Mouse (Mus musculus): ENCODE data around the gene Lcn11. TPM values are rescaled to one million over a fixed set of nuclear protein-coding genes. Genes with fewer than 3 reads are reported as not detected.
"Not testable (repeated sequence)": the region's sequence is repeated elsewhere in the genome, so short reads cannot be mapped to it uniquely, and the experiment has no call there.

The Lcn11 gene
- total and polyA plus RNA-seq, 3 experiments, result not detected

DNA sequence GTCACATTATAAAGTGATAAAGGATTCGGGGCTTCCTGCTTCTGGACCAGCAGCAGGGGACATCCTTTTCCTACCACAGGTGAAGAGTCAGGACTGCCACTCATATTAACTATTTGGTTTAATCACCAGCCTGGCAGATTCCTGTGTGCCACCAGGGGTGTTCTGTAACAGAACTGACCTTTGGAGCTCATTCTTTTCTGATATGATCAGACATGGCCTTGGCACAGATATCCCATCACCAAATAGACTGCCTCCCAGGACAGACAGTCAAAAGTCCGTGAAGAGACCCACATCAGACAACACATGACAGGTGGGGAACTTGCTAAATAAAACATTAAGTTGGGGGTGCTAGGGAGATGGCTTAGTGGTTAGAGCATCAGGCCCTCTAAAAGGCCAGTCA lies 34.9 kb downstream of the Lcn11 start:
- H3K9me3 ChIP-seq (replicated peaks), result no peaks in the 10 kb centered on the region

DNA sequence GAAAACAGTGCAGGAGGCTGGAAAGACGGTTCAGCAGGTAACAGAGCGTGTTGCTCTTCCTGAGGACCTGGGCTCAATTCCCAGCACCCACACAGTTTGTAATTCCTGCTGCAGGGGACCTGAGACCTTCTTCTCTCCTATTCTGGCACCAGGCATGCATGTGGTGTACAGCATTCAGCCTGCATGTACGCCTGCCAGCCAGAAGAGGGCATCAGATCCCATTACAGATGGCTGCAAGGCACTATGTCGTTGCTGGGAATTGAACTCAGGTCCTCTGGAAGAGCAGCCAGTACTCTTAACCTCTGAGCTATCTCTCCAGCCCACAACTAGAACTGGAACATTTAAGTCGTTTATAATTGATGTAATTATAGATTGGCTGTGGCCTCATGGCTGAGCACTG lies 36.5 kb downstream of the Lcn11 start:
- H3K9me3 ChIP-seq (replicated peaks), result no peaks in the 10 kb centered on the region
- ATAC-seq (ENCODE audit: extremely low read depth, insufficient number of reproducible peaks, low FRiP score, poor library complexity, severe bottlenecking) (no peak), DNase-seq (ENCODE audit: low spot score) (no peak)
- no peak overlapping the region for H3K4me3 ChIP-seq (ENCODE audit: low read depth, low read length)
- TF ChIP-seq CTCF (IDR thresholded peaks at IDR 0.05; ENCODE audit: low read depth, low read length) (0 out of 2 replicates have a peak, but pooled peaks have one; percentile 15), GATA1 (IDR thresholded peaks at IDR 0.05; ENCODE audit: borderline replicate concordance, low read length) (no peak)
- H3K27me3 ChIP-seq (ENCODE audit: insufficient read depth, low read length), result peaks cover 15% of the 10 kb centered on the region
- no peaks in the 10 kb centered on the region for H3K4me1 ChIP-seq (ENCODE audit: insufficient read depth, low read depth, low read length)
- no peaks in the 10 kb centered on the region for H3K36me3 ChIP-seq (replicated peaks)

More for the DNA sequence above, 34.9 kb downstream of the Lcn11 start:
- Histone ChIP-seq H3K36me3 (replicated peaks) (no peaks in the 10 kb centered on the region), H3K27me3 (ENCODE audit: insufficient read depth, low read length) (peaks cover 12% of the 10 kb centered on the region), H3K4me1 (ENCODE audit: insufficient read depth, low read depth, low read length) (no peaks in the 10 kb centered on the region), H3K4me3 (ENCODE audit: low read depth, low read length) (no peak overlapping the region)
- no peak for DNase-seq (ENCODE audit: low spot score)
- no peak for TF ChIP-seq GATA2 (IDR thresholded peaks at IDR 0.05; ENCODE audit: borderline replicate concordance, low read depth, low read length)
- no peak for TF ChIP-seq TAL1 (conservative IDR thresholded peaks at IDR 0.05; ENCODE audit: low read depth, low read length)
- no peak for TF ChIP-seq CTCF (IDR thresholded peaks at IDR 0.05; ENCODE audit: low read depth, low read length)
- TF ChIP-seq GATA1 (IDR thresholded peaks at IDR 0.05; ENCODE audit: borderline replicate concordance, low read length), result no peak
- no peak for TF ChIP-seq POLR2AphosphoS5 (IDR thresholded peaks at IDR 0.05; ENCODE audit: insufficient replicate concordance, low read depth, low read length)
- no peak for ATAC-seq (ENCODE audit: extremely low read depth, insufficient number of reproducible peaks, low FRiP score, poor library complexity, severe bottlenecking)

DNA sequence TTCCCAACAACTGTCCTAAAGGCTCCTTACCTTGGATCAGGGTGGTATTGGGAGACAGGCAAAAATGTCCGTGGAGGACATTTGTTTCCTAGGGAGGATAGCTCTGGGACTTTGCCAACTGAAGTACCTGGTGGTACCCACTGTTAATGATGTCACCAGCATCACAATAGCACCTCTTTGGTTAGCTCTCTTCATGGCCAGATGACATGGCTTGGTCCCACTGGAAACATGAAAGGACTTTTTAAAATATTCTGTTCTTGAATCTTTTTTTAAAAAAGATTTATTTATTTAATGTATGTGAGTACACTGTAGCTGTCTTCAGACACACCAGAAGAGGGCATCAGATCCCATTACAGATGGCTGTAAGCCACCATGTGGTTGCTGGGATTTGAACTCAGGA lies 38.9 kb downstream of the Lcn11 start, which contains the start of gene Glt6d1:
TSS of gene Glt6d1 (minus strand) at position 101 of the 400 bp plus-strand sequence.
- not testable (repeated sequence) for H3K9me3 ChIP-seq (replicated peaks); DNase-seq (ENCODE audit: low spot score); ATAC-seq (ENCODE audit: extremely low read depth, insufficient number of reproducible peaks, low FRiP score, poor library complexity, severe bottlenecking); H3K36me3 ChIP-seq (replicated peaks); H3K4me1 ChIP-seq (ENCODE audit: insufficient read depth, low read depth, low read length); H3K4me3 ChIP-seq (ENCODE audit: low read depth, low read length)
- H3K27me3 ChIP-seq (ENCODE audit: insufficient read depth, low read length), result peaks cover 10% of the 10 kb centered on the region; the same call in 1 of the 2 replicates

DNA sequence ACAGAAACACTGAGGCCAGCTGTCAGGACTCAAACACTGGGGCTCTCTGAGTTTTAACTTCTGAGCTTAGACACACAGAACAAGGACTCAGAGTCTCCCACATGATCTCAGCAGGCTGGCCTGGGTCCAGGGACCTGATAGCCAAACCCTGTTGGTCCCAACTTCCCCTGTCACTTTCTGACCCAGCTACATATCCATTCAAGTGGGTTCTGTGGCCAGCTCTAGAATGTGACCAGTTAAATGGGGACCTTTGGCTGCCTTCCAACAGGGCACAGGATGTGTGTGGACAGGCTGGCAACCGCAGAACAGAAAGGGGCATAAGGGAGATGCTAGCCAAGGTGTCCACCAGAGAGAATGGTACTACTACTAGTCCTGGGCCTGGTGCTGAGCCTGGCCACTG lies 46.0 kb downstream of the Lcn11 start, which contains the start of gene Lcn9:
TSS of gene Lcn9 (plus strand) at position 348 of the 400 bp plus-strand sequence.
- Histone ChIP-seq H3K4me3 (ENCODE audit: low read depth, low read length) (no peak within 1 kb of the TSS), H3K9me3 (replicated peaks) (no peaks in the 10 kb centered on the region), H3K27me3 (ENCODE audit: insufficient read depth, low read length) (peaks cover 13% of the 10 kb centered on the region), H3K36me3 (replicated peaks) (no peaks in the 10 kb centered on the region), H3K4me1 (ENCODE audit: insufficient read depth, low read depth, low read length) (no peaks in the 10 kb centered on the region)
- ATAC-seq (ENCODE audit: extremely low read depth, insufficient number of reproducible peaks, low FRiP score, poor library complexity, severe bottlenecking), result no peak
- TF ChIP-seq GATA1 (IDR thresholded peaks at IDR 0.05; ENCODE audit: borderline replicate concordance, low read length) (no peak), POLR2AphosphoS5 (IDR thresholded peaks at IDR 0.05; ENCODE audit: insufficient replicate concordance, low read depth, low read length) (no peak), TAL1 (conservative IDR thresholded peaks at IDR 0.05; ENCODE audit: low read depth, low read length) (no peak)
- DNase-seq (ENCODE audit: low spot score), result no peak

DNA sequence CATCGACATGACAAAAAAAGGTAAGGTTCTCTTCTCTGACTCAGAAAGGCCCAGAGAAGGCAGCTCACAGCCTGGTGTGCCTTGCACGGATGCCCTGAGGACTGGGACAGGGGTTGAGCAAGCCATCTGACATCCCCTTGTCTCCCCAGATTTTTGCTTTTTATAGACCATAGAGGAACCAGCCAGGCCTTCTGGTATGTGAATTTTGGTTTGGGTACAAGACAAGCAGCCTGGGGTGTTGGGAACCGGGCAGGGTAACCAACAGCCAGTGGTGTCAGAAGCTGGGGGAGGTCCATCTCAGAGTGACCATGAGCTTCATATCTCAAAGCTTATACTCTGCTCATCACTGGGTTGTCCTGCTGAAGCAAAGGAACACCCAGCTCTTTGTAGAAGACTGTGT lies 47.9 kb downstream of the Lcn11 start:
- ATAC-seq (ENCODE audit: extremely low read depth, insufficient number of reproducible peaks, low FRiP score, poor library complexity, severe bottlenecking), result no peak
- Histone ChIP-seq H3K9me3 (replicated peaks) (no peaks in the 10 kb centered on the region), H3K27me3 (ENCODE audit: insufficient read depth, low read length) (peaks cover 13% of the 10 kb centered on the region)

DNA sequence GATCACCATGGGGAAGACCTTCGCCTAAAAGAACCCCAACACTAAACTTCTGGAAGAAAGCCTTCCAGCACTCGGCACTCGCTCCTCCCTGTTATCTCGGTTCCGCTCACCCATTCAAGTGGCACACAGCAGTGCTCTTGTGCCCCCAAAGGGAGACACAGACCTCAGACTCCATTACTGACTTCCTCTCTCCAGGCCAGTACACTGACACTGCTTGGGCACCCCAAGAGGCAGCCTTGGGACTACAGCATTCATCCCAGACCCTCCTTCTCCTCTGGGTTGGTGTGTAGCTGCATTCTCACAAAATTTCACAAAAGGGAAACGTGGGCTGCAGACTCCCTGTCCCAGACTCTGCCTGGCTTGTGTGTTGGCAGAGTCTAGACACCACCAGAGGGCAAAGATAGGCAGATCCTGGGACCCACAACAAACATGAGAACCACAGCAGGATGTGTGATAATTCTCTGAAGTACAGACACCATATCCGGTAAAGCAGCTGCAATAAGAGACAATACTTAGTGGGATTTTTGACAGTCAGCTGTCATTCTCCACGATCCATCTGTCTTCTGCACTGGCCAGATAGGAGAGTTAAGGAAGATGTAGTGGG lies 51.6 kb downstream of the Lcn11 start:
- H3K36me3 ChIP-seq (replicated peaks), result no peaks in the 10 kb centered on the region
- H3K27me3 ChIP-seq (ENCODE audit: insufficient read depth, low read length), result peaks cover 13% of the 10 kb centered on the region
- DNase-seq (ENCODE audit: low spot score) (no peak), ATAC-seq (ENCODE audit: extremely low read depth, insufficient number of reproducible peaks, low FRiP score, poor library complexity, severe bottlenecking) (no peak)
- H3K9me3 ChIP-seq (replicated peaks), result no peaks in the 10 kb centered on the region
- no peaks in the 10 kb centered on the region for H3K4me1 ChIP-seq (ENCODE audit: insufficient read depth, low read depth, low read length)
- no peak for TF ChIP-seq GATA2 (IDR thresholded peaks at IDR 0.05; ENCODE audit: borderline replicate concordance, low read depth, low read length)
- TF ChIP-seq GATA1 (IDR thresholded peaks at IDR 0.05; ENCODE audit: borderline replicate concordance, low read length), result no peak
- no peak for TF ChIP-seq TAL1 (conservative IDR thresholded peaks at IDR 0.05; ENCODE audit: low read depth, low read length)
- no peak overlapping the region for H3K4me3 ChIP-seq (ENCODE audit: low read depth, low read length)

More for the DNA sequence above, 47.9 kb downstream of the Lcn11 start:
- no peaks in the 10 kb centered on the region for H3K36me3 ChIP-seq (replicated peaks)
- no peak overlapping the region for H3K4me3 ChIP-seq (ENCODE audit: low read depth, low read length)
- TF ChIP-seq CTCF (IDR thresholded peaks at IDR 0.05; ENCODE audit: low read depth, low read length) (no peak), GATA1 (IDR thresholded peaks at IDR 0.05; ENCODE audit: borderline replicate concordance, low read length) (no peak), POLR2AphosphoS5 (IDR thresholded peaks at IDR 0.05; ENCODE audit: insufficient replicate concordance, low read depth, low read length) (no peak), GATA2 (IDR thresholded peaks at IDR 0.05; ENCODE audit: borderline replicate concordance, low read depth, low read length) (no peak), TAL1 (conservative IDR thresholded peaks at IDR 0.05; ENCODE audit: low read depth, low read length) (no peak)
- no peaks in the 10 kb centered on the region for H3K4me1 ChIP-seq (ENCODE audit: insufficient read depth, low read depth, low read length)
- no peak for DNase-seq (ENCODE audit: low spot score)

Other genes with a start within 250 kb of the Lcn11 start
Only the 20 nearest of the 24 such genes appear.
- gene Mamdc4, start 202.2 kb upstream of the Lcn11 start, total RNA-seq (2014; fragmentation: Nextera tagmentation), result 0.58 and 4.3 TPM in 2 replicates
- 1.9 and 5.5 TPM in 2 replicates for gene Mamdc4, start 202.2 kb upstream of the Lcn11 start, total RNA-seq (2017)
- 1.4 and 1.6 TPM in 2 replicates for gene Mamdc4, start 202.2 kb upstream of the Lcn11 start, polyA plus RNA-seq (2012)
- gene Phpt1, start 201.8 kb upstream of the Lcn11 start, total RNA-seq (2014; fragmentation: Nextera tagmentation), result 1.4 and 2.1 TPM in 2 replicates
- gene Phpt1, start 201.8 kb upstream of the Lcn11 start, total RNA-seq (2017), result 7.1 and 12.5 TPM in 2 replicates
- gene Phpt1, start 201.8 kb upstream of the Lcn11 start, polyA plus RNA-seq (2012), result 6.5 and 9.5 TPM in 2 replicates
- 0.63 and 1.1 TPM in 2 replicates for gene Ajm1, start 195.3 kb upstream of the Lcn11 start, total RNA-seq (2014; fragmentation: Nextera tagmentation)
- 0.05 TPM in 1 of 2 replicates, not detected in the other for gene Ajm1, start 195.3 kb upstream of the Lcn11 start, total RNA-seq (2017)
- 0.32 and 0.35 TPM in 2 replicates for gene Ajm1, start 195.3 kb upstream of the Lcn11 start, polyA plus RNA-seq (2012)
- 73.4 and 74.9 TPM in 2 replicates for gene Rabl6, start 168.5 kb upstream of the Lcn11 start, total RNA-seq (2014; fragmentation: Nextera tagmentation)
- 41.5 and 43.2 TPM in 2 replicates for gene Rabl6, start 168.5 kb upstream of the Lcn11 start, total RNA-seq (2017)
- gene Rabl6, start 168.5 kb upstream of the Lcn11 start, polyA plus RNA-seq (2012), result 79.9 and 82.4 TPM in 2 replicates
- not detected in 2 replicates for gene Ccdc183, start 159.3 kb upstream of the Lcn11 start, total RNA-seq (2014; fragmentation: Nextera tagmentation)
- gene Ccdc183, start 159.3 kb upstream of the Lcn11 start, total RNA-seq (2017), result 0.05 TPM in 1 of 2 replicates, not detected in the other
- not detected in 2 replicates for gene Ccdc183, start 159.3 kb upstream of the Lcn11 start, polyA plus RNA-seq (2012)
- gene Tmem141, start 155.0 kb upstream of the Lcn11 start, total RNA-seq (2014; fragmentation: Nextera tagmentation), result not detected in 2 replicates
- not detected in 2 replicates for gene Tmem141, start 155.0 kb upstream of the Lcn11 start, total RNA-seq (2017)
- gene Tmem141, start 155.0 kb upstream of the Lcn11 start, polyA plus RNA-seq (2012), result not detected in 2 replicates
- not detected in 2 replicates for gene Fcna, start 149.0 kb upstream of the Lcn11 start, total RNA-seq (2014; fragmentation: Nextera tagmentation)
- gene Fcna, start 149.0 kb upstream of the Lcn11 start, total RNA-seq (2017), result not detected in 2 replicates
- not detected in 2 replicates for gene Fcna, start 149.0 kb upstream of the Lcn11 start, polyA plus RNA-seq (2012)
- gene Lcn8, start 123.9 kb upstream of the Lcn11 start, total RNA-seq (2014; fragmentation: Nextera tagmentation), result not detected in 2 replicates
- not detected in 2 replicates for gene Lcn8, start 123.9 kb upstream of the Lcn11 start, total RNA-seq (2017)
- gene Lcn8, start 123.9 kb upstream of the Lcn11 start, polyA plus RNA-seq (2012), result not detected in 2 replicates
- not detected in 2 replicates for gene Lcn5, start 119.1 kb upstream of the Lcn11 start, total RNA-seq (2014; fragmentation: Nextera tagmentation)
- not detected in 2 replicates for gene Lcn5, start 119.1 kb upstream of the Lcn11 start, total RNA-seq (2017)
- gene Lcn5, start 119.1 kb upstream of the Lcn11 start, polyA plus RNA-seq (2012), result not detected in 2 replicates
- not detected in 2 replicates for gene Lcn6, start 100.2 kb upstream of the Lcn11 start, total RNA-seq (2014; fragmentation: Nextera tagmentation)
- gene Lcn6, start 100.2 kb upstream of the Lcn11 start, total RNA-seq (2017), result not detected in 2 replicates
- gene Lcn6, start 100.2 kb upstream of the Lcn11 start, polyA plus RNA-seq (2012), result not detected in 2 replicates
- gene Lcn10, start 94.3 kb upstream of the Lcn11 start, total RNA-seq (2014; fragmentation: Nextera tagmentation), result not detected in 2 replicates
- 0.17 TPM in 1 of 2 replicates, not detected in the other for gene Lcn10, start 94.3 kb upstream of the Lcn11 start, total RNA-seq (2017)
- not detected in 2 replicates for gene Lcn10, start 94.3 kb upstream of the Lcn11 start, polyA plus RNA-seq (2012)
- gene Obp2a, start 77.0 kb upstream of the Lcn11 start, total RNA-seq (2014; fragmentation: Nextera tagmentation), result not detected in 2 replicates
- gene Obp2a, start 77.0 kb upstream of the Lcn11 start, total RNA-seq (2017), result not detected in 2 replicates
- not detected in 2 replicates for gene Obp2a, start 77.0 kb upstream of the Lcn11 start, polyA plus RNA-seq (2012)
- not detected in 2 replicates for gene Bmyc, start 70.3 kb upstream of the Lcn11 start, total RNA-seq (2014; fragmentation: Nextera tagmentation)
- not detected in 2 replicates for gene Bmyc, start 70.3 kb upstream of the Lcn11 start, total RNA-seq (2017)
- gene Bmyc, start 70.3 kb upstream of the Lcn11 start, polyA plus RNA-seq (2012), result not detected in 2 replicates
- not detected in 2 replicates for gene Obp2b, start 40.0 kb upstream of the Lcn11 start, total RNA-seq (2014; fragmentation: Nextera tagmentation)
- gene Obp2b, start 40.0 kb upstream of the Lcn11 start, total RNA-seq (2017), result not detected in 2 replicates
- gene Obp2b, start 40.0 kb upstream of the Lcn11 start, polyA plus RNA-seq (2012), result not detected in 2 replicates
- not detected in 2 replicates for gene Lcn3, start 11.4 kb upstream of the Lcn11 start, total RNA-seq (2014; fragmentation: Nextera tagmentation)
- not detected in 2 replicates for gene Lcn3, start 11.4 kb upstream of the Lcn11 start, total RNA-seq (2017)
- gene Lcn3, start 11.4 kb upstream of the Lcn11 start, polyA plus RNA-seq (2012), result not detected in 2 replicates
- not detected in 2 replicates for gene Gm13539, start 5.2 kb downstream of the Lcn11 start, total RNA-seq (2014; fragmentation: Nextera tagmentation)
- not detected in 2 replicates for gene Gm13539, start 5.2 kb downstream of the Lcn11 start, total RNA-seq (2017)
- gene Gm13539, start 5.2 kb downstream of the Lcn11 start, polyA plus RNA-seq (2012), result not detected in 2 replicates
- gene Glt6d1, start 38.8 kb downstream of the Lcn11 start, total RNA-seq (2014; fragmentation: Nextera tagmentation), result not detected in 2 replicates
- not detected in 2 replicates for gene Glt6d1, start 38.8 kb downstream of the Lcn11 start, total RNA-seq (2017)
- gene Glt6d1, start 38.8 kb downstream of the Lcn11 start, polyA plus RNA-seq (2012), result not detected in 2 replicates
- not detected in 2 replicates for gene Lcn9, start 46.1 kb downstream of the Lcn11 start, total RNA-seq (2014; fragmentation: Nextera tagmentation)
- not detected in 2 replicates for gene Lcn9, start 46.1 kb downstream of the Lcn11 start, total RNA-seq (2017)
- not detected in 2 replicates for gene Lcn9, start 46.1 kb downstream of the Lcn11 start, polyA plus RNA-seq (2012)
- not detected in 2 replicates for gene Sohlh1, start 70.2 kb downstream of the Lcn11 start, total RNA-seq (2014; fragmentation: Nextera tagmentation)
- gene Sohlh1, start 70.2 kb downstream of the Lcn11 start, total RNA-seq (2017), result not detected in 2 replicates
- gene Sohlh1, start 70.2 kb downstream of the Lcn11 start, polyA plus RNA-seq (2012), result not detected in 2 replicates
- gene Kcnt1, start 86.7 kb downstream of the Lcn11 start, total RNA-seq (2014; fragmentation: Nextera tagmentation), result not detected in 2 replicates
- under 0.01 and 0.22 TPM in 2 replicates for gene Kcnt1, start 86.7 kb downstream of the Lcn11 start, total RNA-seq (2017)
- not detected in 2 replicates for gene Kcnt1, start 86.7 kb downstream of the Lcn11 start, polyA plus RNA-seq (2012)

All from G1E (cell line).